Mouse (Mus musculus) bone marrow macrophage, adult 2 months (primary cell): ENCODE data around the gene Trpm3.

Experiments used
- CTCF ChIP-seq: IDR thresholded peaks from 2 replicates; pipeline ENCODE4 v1.5.1; 2012; ENCODE audit warnings: low read depth, mild to moderate bottlenecking, low read length, moderate library complexity
- POLR2A ChIP-seq: IDR thresholded peaks from 2 replicates; pipeline ENCODE4 v1.6.1; 2012; ENCODE audit warnings: mild to moderate bottlenecking, low read depth, low read length, borderline replicate concordance

GRCm38 (mm10) chr19:22456935-22457334, 318.1 kb downstream of the Trpm3 start:
- TF ChIP-seq POLR2A (no peak), CTCF (no peak)
